ENCODE assay signal across 10 mouse cellular contexts in genomic region chr11:53529253-53529557, GRCm38 (mm10). TPM values are rescaled to one million over a fixed set of nuclear protein-coding genes. Genes with fewer than 3 reads are reported as not detected.
A peak's percentile ranks its signal among the peaks of the same experiment; 100 is the strongest.
DNase-seq lines count a peak whose midpoint lies in the region; ATAC-seq and TF ChIP-seq lines count a peak whose summit lies in the region.
"Had no signal": no experiment of that assay in that cellular context is flagged by ENCODE, and none has a peak within 500 bp of the region (broad histone marks: within the 10 kb centered on the region; RNA-seq: fewer than 3 reads in every experiment).

No protein-coding gene starts in this region.

- H3K9me3 ChIP-seq in midbrain, postnatal 0 days (ENCODE audit: low read length), result no peaks in the 10 kb centered on the region
- no peaks in the 10 kb centered on the region for H3K9me3 ChIP-seq in midbrain, embryonic 11.5 days (ENCODE audit: control insufficient read depth, low read length)
- no peaks in the 10 kb centered on the region for H3K9me3 ChIP-seq in heart, embryonic 13.5 days
- no peaks in the 10 kb centered on the region for H3K9me3 ChIP-seq in intestine, postnatal 0 days (ENCODE audit: control insufficient read depth)
- H3K9me3 ChIP-seq: neural tube, embryonic 13.5 days had no signal

- H3K4me3 ChIP-seq in midbrain, postnatal 0 days (ENCODE audit: low read depth, low read length), result no peak overlapping the region
- no peak overlapping the region for H3K4me3 ChIP-seq in midbrain, embryonic 11.5 days (ENCODE audit: low read depth, low read length)
- no peak overlapping the region for H3K4me3 ChIP-seq in cortical plate, adult 2 months (ENCODE audit: insufficient read depth, low read length)
- H3K4me3 ChIP-seq in heart, embryonic 13.5 days, result no peak overlapping the region
- no peak overlapping the region for H3K4me3 ChIP-seq in intestine, postnatal 0 days (ENCODE audit: low read depth, low read length)
- H3K4me3 ChIP-seq: neural tube, embryonic 13.5 days had no signal

- H3K27ac ChIP-seq in midbrain, postnatal 0 days (ENCODE audit: low read depth, low read length), result no peak overlapping the region
- H3K27ac ChIP-seq in midbrain, embryonic 11.5 days (ENCODE audit: low read depth, low read length), result no peak overlapping the region
- H3K27ac ChIP-seq in cortical plate, adult 2 months (ENCODE audit: insufficient read depth, low read length), result peak overlapping the region; percentile 50
- peak overlapping the region; percentile 61; the same call in 1 of the 2 replicates for H3K27ac ChIP-seq in heart, embryonic 13.5 days (replicated peaks)
- H3K27ac ChIP-seq in intestine, postnatal 0 days (ENCODE audit: low read depth, low read length), result no peak overlapping the region
- H3K27ac ChIP-seq: kidney, postnatal 0 days; neural tube, embryonic 13.5 days had no signal

- H3K4me2 ChIP-seq in midbrain, postnatal 0 days (ENCODE audit: low read depth, low read length, poor library complexity, severe bottlenecking), result no peak overlapping the region
- no peak overlapping the region for H3K4me2 ChIP-seq in midbrain, embryonic 11.5 days
- peak overlapping the region; percentile 42 for H3K4me2 ChIP-seq in heart, embryonic 13.5 days
- no peak overlapping the region for H3K4me2 ChIP-seq in intestine, postnatal 0 days (replicated peaks; ENCODE audit: low read depth)
- H3K4me2 ChIP-seq: neural tube, embryonic 13.5 days had no signal

- ATAC-seq in midbrain, postnatal 0 days (ENCODE audit: low FRiP score), result no peak
- ATAC-seq in midbrain, embryonic 11.5 days (ENCODE audit: low FRiP score), result no peak
- no peak for ATAC-seq in heart, embryonic 13.5 days (ENCODE audit: extremely low read depth, insufficient number of reproducible peaks, low FRiP score, low TSS enrichment)
- ATAC-seq in megakaryocyte-erythroid progenitor cell, adult 5-6 weeks (replicated peaks; ENCODE audit: low FRiP score, low TSS enrichment, poor library complexity, severe bottlenecking), result no peak
- no peak for ATAC-seq in intestine, postnatal 0 days

- no peaks in the 10 kb centered on the region for H3K27me3 ChIP-seq in midbrain, postnatal 0 days (ENCODE audit: insufficient read depth, low read length)
- H3K27me3 ChIP-seq in midbrain, embryonic 11.5 days (ENCODE audit: control insufficient read depth, insufficient read depth, low read length), result no peaks in the 10 kb centered on the region
- no peaks in the 10 kb centered on the region for H3K27me3 ChIP-seq in heart, embryonic 13.5 days (replicated peaks)
- no peaks in the 10 kb centered on the region for H3K27me3 ChIP-seq in intestine, postnatal 0 days (replicated peaks; ENCODE audit: control insufficient read depth, insufficient read depth, low read length)
- H3K27me3 ChIP-seq: neural tube, embryonic 13.5 days had no signal

- 0 out of 2 replicates have a peak overlapping the region, but pooled peaks have one; percentile 19 for H3K9ac ChIP-seq in midbrain, postnatal 0 days (replicated peaks; ENCODE audit: low read length, poor library complexity, severe bottlenecking)
- no peak overlapping the region for H3K9ac ChIP-seq in midbrain, embryonic 11.5 days (ENCODE audit: low read length)
- H3K9ac ChIP-seq in heart, embryonic 13.5 days, result peak overlapping the region; percentile 37; the same call in 1 of the 2 replicates
- no peak overlapping the region for H3K9ac ChIP-seq in intestine, postnatal 0 days (ENCODE audit: low read depth, low read length)

- peak; percentile 34 for DNase-seq in midbrain, postnatal 0 days (ENCODE audit: low spot score)
- DNase-seq in midbrain, embryonic 11.5 days (ENCODE audit: low spot score, missing footprints), result no peak
- DNase-seq in lung, postnatal 4 days, result peak; percentile 51 to 72

- 57% methylated on average over 6 of the region's 6 CpGs for WGBS in midbrain, postnatal 0 days
- WGBS in midbrain, embryonic 11.5 days, result 72% methylated on average over 6 of the region's 6 CpGs
- 32% methylated on average over 6 of the region's 6 CpGs for WGBS in heart, embryonic 13.5 days
- 61% methylated on average over 6 of the region's 6 CpGs for WGBS in intestine, postnatal 0 days

- no peak for TF ChIP-seq POLR2A in cortical plate, adult 2 months (IDR thresholded peaks at IDR 0.05; ENCODE audit: extremely low read depth, insufficient read depth, low read length)

- H3K36me3 ChIP-seq in midbrain, postnatal 0 days (ENCODE audit: insufficient read depth, low read length), result peaks cover 8% of the 10 kb centered on the region
- H3K36me3 ChIP-seq in midbrain, embryonic 11.5 days (ENCODE audit: control insufficient read depth, insufficient read depth, low read length), result 0 out of 2 replicates have a peak, but pooled peaks cover under 1% of the 10 kb centered on the region
- peaks cover 19% of the 10 kb centered on the region for H3K36me3 ChIP-seq in heart, embryonic 13.5 days
- H3K36me3 ChIP-seq in intestine, postnatal 0 days (ENCODE audit: control insufficient read depth, insufficient read depth), result peaks cover 7% of the 10 kb centered on the region

- peaks cover 14% of the 10 kb centered on the region; the same call in 1 of the 2 replicates for H3K4me1 ChIP-seq in midbrain, postnatal 0 days (ENCODE audit: insufficient read depth, low read length)
- H3K4me1 ChIP-seq in midbrain, embryonic 11.5 days (ENCODE audit: control insufficient read depth, insufficient read depth, low read length), result peaks cover 7% of the 10 kb centered on the region
- peaks cover 31% of the 10 kb centered on the region for H3K4me1 ChIP-seq in cortical plate, adult 2 months (ENCODE audit: control insufficient read depth, insufficient read depth, low read length)
- H3K4me1 ChIP-seq in heart, embryonic 13.5 days, result peaks cover 61% of the 10 kb centered on the region
- no peaks in the 10 kb centered on the region for H3K4me1 ChIP-seq in intestine, postnatal 0 days (replicated peaks; ENCODE audit: control insufficient read depth, insufficient read depth, low read length)

- no peak for TF ChIP-seq CTCF in midbrain, postnatal 0 days (IDR thresholded peaks at IDR 0.05)
- TF ChIP-seq CTCF in cortical plate, adult 2 months (IDR thresholded peaks at IDR 0.05; ENCODE audit: extremely low read depth, insufficient read depth, low read length), result no peak
- TF ChIP-seq CTCF in intestine, postnatal 0 days (IDR thresholded peaks at IDR 0.05; ENCODE audit: low read depth), result no peak

RNA-seq across cellular contexts. Expression of gene Sept8, which starts 10.1 kb away (rescaled TPM):
- total RNA-seq in midbrain, postnatal 0 days (2014; rRNA removed), result 44.8 and 54.6 TPM in 2 replicates
- polyA plus RNA-seq in midbrain, postnatal 0 days (2015; fragmentation: Nextera tagmentation; extraction: Ambion mirVana), result 18.7 and 19.7 TPM in 2 replicates
- 11.6 and 14.9 TPM in 2 replicates for polyA plus RNA-seq in midbrain, embryonic 11.5 days (2014; fragmentation: Nextera tagmentation; extraction: Ambion mirVana)
- polyA plus RNA-seq in cortical plate, adult 2 months (2012; rRNA removed), result 379 TPM in 2 replicates
- polyA plus RNA-seq in heart, embryonic 13.5 days (2015; fragmentation: Nextera tagmentation; extraction: Ambion mirVana), result 18.0 and 18.3 TPM in 2 replicates
- 229 and 247 TPM in 2 replicates for total RNA-seq in megakaryocyte-erythroid progenitor cell, adult 5-6 weeks (2014; fragmentation: Nextera tagmentation)
- 135 and 175 TPM in 2 replicates for total RNA-seq in megakaryocyte-erythroid progenitor cell, adult 5-6 weeks (2017)
- 10.0 and 10.5 TPM in 2 replicates for polyA plus RNA-seq in intestine, postnatal 0 days (2015; fragmentation: Nextera tagmentation; extraction: Ambion mirVana)

RNA-seq across cellular contexts. Expression of gene Kif3a, which starts 38.0 kb away (rescaled TPM):
- total RNA-seq in midbrain, postnatal 0 days (2014; rRNA removed), result 114 and 117 TPM in 2 replicates
- polyA plus RNA-seq in midbrain, postnatal 0 days (2015; fragmentation: Nextera tagmentation; extraction: Ambion mirVana), result 335 and 386 TPM in 2 replicates
- polyA plus RNA-seq in midbrain, embryonic 11.5 days (2014; fragmentation: Nextera tagmentation; extraction: Ambion mirVana), result 87.9 and 96.4 TPM in 2 replicates
- 98.7 and 107 TPM in 2 replicates for polyA plus RNA-seq in cortical plate, adult 2 months (2012; rRNA removed)
- 37.3 and 41.5 TPM in 2 replicates for polyA plus RNA-seq in heart, embryonic 13.5 days (2015; fragmentation: Nextera tagmentation; extraction: Ambion mirVana)
- total RNA-seq in megakaryocyte-erythroid progenitor cell, adult 5-6 weeks (2014; fragmentation: Nextera tagmentation), result 14.4 and 14.6 TPM in 2 replicates
- 20.0 and 21.9 TPM in 2 replicates for total RNA-seq in megakaryocyte-erythroid progenitor cell, adult 5-6 weeks (2017)
- polyA plus RNA-seq in intestine, postnatal 0 days (2015; fragmentation: Nextera tagmentation; extraction: Ambion mirVana), result 17.0 and 18.4 TPM in 2 replicates

RNA-seq across cellular contexts. Expression of gene Sowaha, which starts 49.1 kb away (rescaled TPM):
- 6.6 and 7.3 TPM in 2 replicates for total RNA-seq in midbrain, postnatal 0 days (2014; rRNA removed)
- 3.5 and 4.0 TPM in 2 replicates for polyA plus RNA-seq in midbrain, postnatal 0 days (2015; fragmentation: Nextera tagmentation; extraction: Ambion mirVana)
- polyA plus RNA-seq in midbrain, embryonic 11.5 days (2014; fragmentation: Nextera tagmentation; extraction: Ambion mirVana), result 0.05 and 0.15 TPM in 2 replicates
- 54.0 and 56.1 TPM in 2 replicates for polyA plus RNA-seq in cortical plate, adult 2 months (2012; rRNA removed)
- 0.27 and 0.47 TPM in 2 replicates for polyA plus RNA-seq in heart, embryonic 13.5 days (2015; fragmentation: Nextera tagmentation; extraction: Ambion mirVana)
- 3.9 and 7.0 TPM in 2 replicates for total RNA-seq in megakaryocyte-erythroid progenitor cell, adult 5-6 weeks (2014; fragmentation: Nextera tagmentation)
- 3.7 and 4.7 TPM in 2 replicates for total RNA-seq in megakaryocyte-erythroid progenitor cell, adult 5-6 weeks (2017)
- 1.1 and 1.5 TPM in 2 replicates for polyA plus RNA-seq in intestine, postnatal 0 days (2015; fragmentation: Nextera tagmentation; extraction: Ambion mirVana)

RNA-seq across cellular contexts. Expression of gene Gm9945, which starts 49.2 kb away (rescaled TPM):
- total RNA-seq in midbrain, postnatal 0 days (2014; rRNA removed), result not detected in 2 replicates
- 0.33 and 0.43 TPM in 2 replicates for polyA plus RNA-seq in midbrain, postnatal 0 days (2015; fragmentation: Nextera tagmentation; extraction: Ambion mirVana)
- 0.15 TPM in 1 of 2 replicates, not detected in the other for polyA plus RNA-seq in midbrain, embryonic 11.5 days (2014; fragmentation: Nextera tagmentation; extraction: Ambion mirVana)
- 0.48 and 0.81 TPM in 2 replicates for polyA plus RNA-seq in cortical plate, adult 2 months (2012; rRNA removed)
- polyA plus RNA-seq in heart, embryonic 13.5 days (2015; fragmentation: Nextera tagmentation; extraction: Ambion mirVana), result not detected in 2 replicates
- total RNA-seq in megakaryocyte-erythroid progenitor cell, adult 5-6 weeks (2014; fragmentation: Nextera tagmentation), result not detected in 2 replicates
- not detected in 2 replicates for total RNA-seq in megakaryocyte-erythroid progenitor cell, adult 5-6 weeks (2017)
- polyA plus RNA-seq in intestine, postnatal 0 days (2015; fragmentation: Nextera tagmentation; extraction: Ambion mirVana), result not detected in 2 replicates
- total RNA-seq: adrenal gland, adult 18-20 months had no signal
- polyA plus RNA-seq: kidney, postnatal 0 days; neural tube, embryonic 13.5 days had no signal

RNA-seq across cellular contexts. Expression of gene Gm9837, which starts 58.9 kb away (rescaled TPM):
- not detected in 2 replicates for total RNA-seq in midbrain, postnatal 0 days (2014; rRNA removed)
- polyA plus RNA-seq in midbrain, postnatal 0 days (2015; fragmentation: Nextera tagmentation; extraction: Ambion mirVana), result not detected in 2 replicates
- polyA plus RNA-seq in midbrain, embryonic 11.5 days (2014; fragmentation: Nextera tagmentation; extraction: Ambion mirVana), result not detected in 2 replicates
- polyA plus RNA-seq in cortical plate, adult 2 months (2012; rRNA removed), result not detected in 2 replicates
- not detected in 2 replicates for polyA plus RNA-seq in heart, embryonic 13.5 days (2015; fragmentation: Nextera tagmentation; extraction: Ambion mirVana)
- not detected in 2 replicates for total RNA-seq in megakaryocyte-erythroid progenitor cell, adult 5-6 weeks (2014; fragmentation: Nextera tagmentation)
- not detected in 2 replicates for total RNA-seq in megakaryocyte-erythroid progenitor cell, adult 5-6 weeks (2017)
- not detected in 2 replicates for polyA plus RNA-seq in intestine, postnatal 0 days (2015; fragmentation: Nextera tagmentation; extraction: Ambion mirVana)
- total RNA-seq: adrenal gland, adult 18-20 months had no signal
- polyA plus RNA-seq: kidney, postnatal 0 days; neural tube, embryonic 13.5 days had no signal

Comparison
In these comparisons a context has a peak if more than half of its experiments do, and no peak if none do; other contexts are left out.
1. H3K9ac ChIP-seq: peak in midbrain, postnatal 0 days (single experiment) and heart, embryonic 13.5 days (single experiment); none in midbrain, embryonic 11.5 days (single experiment) and intestine, postnatal 0 days (single experiment).
2. H3K27ac ChIP-seq: peak in cortical plate, adult 2 months (single experiment) and heart, embryonic 13.5 days (single experiment); none in midbrain, postnatal 0 days (single experiment), midbrain, embryonic 11.5 days (single experiment) and intestine, postnatal 0 days (single experiment).
3. RNA of gene Sept8, which starts 10.1 kb away (polyA plus RNA-seq): 379 TPM in cortical plate, adult 2 months; 18.7 to 19.7 TPM in midbrain, postnatal 0 days, 18.0 to 18.3 TPM in heart, embryonic 13.5 days, 11.6 to 14.9 TPM in midbrain, embryonic 11.5 days and 10.0 to 10.5 TPM in intestine, postnatal 0 days; every median in the first group is over 10 times any median in the second.
4. RNA of gene Sowaha, which starts 49.1 kb away (polyA plus RNA-seq): 54.0 to 56.1 TPM in cortical plate, adult 2 months; 3.5 to 4.0 TPM in midbrain, postnatal 0 days, 1.1 to 1.5 TPM in intestine, postnatal 0 days, 0.27 to 0.47 TPM in heart, embryonic 13.5 days and 0.05 to 0.15 TPM in midbrain, embryonic 11.5 days; every median in the first group is over 10 times any median in the second.